Mouse (Mus musculus) cerebellum, adult 2 months (tissue): ENCODE measurements around the gene Adam23. TPM values are rescaled to one million over a fixed set of nuclear protein-coding genes. Genes with fewer than 3 reads are reported as not detected.
"Not testable (repeated sequence)": the region's sequence is repeated elsewhere in the genome, so short reads cannot be mapped to it uniquely, and the experiment has no call there.

Experiments
- DNase-seq, 2 experiments: peaks; one replicate each; pipeline ENCODE4 v3.0.0; 2021
- H3K27ac ChIP-seq: fragments of 200-500 bp; 2 replicates; pipeline ENCODE4 v1.5.1; 2012; ENCODE audit warnings: low read length, control low read depth, inconsistent platforms; ENCODE audit not compliant: insufficient read depth
- H3K27me3 ChIP-seq: fragments of 200-500 bp; 2 replicates; pipeline ENCODE4 v1.6.1; 2012; ENCODE audit warnings: inconsistent platforms, mild to moderate bottlenecking, low read length, moderate library complexity; ENCODE audit not compliant: control insufficient read depth, insufficient read depth
- H3K4me1 ChIP-seq: fragments of 200-500 bp; 2 replicates; pipeline ENCODE4 v1.6.1; 2011; ENCODE audit warnings: low read length; ENCODE audit not compliant: control insufficient read depth, insufficient read depth
- H3K4me3 ChIP-seq: fragments of 200-500 bp; replicated peaks from 2 replicates; pipeline ENCODE3; 2011; ENCODE audit warnings: mild to moderate bottlenecking, low read depth, low read length, control low read depth; ENCODE audit not compliant: insufficient read depth
- CTCF ChIP-seq: fragments of 200-500 bp; IDR thresholded peaks from 2 replicates; pipeline ENCODE4 v1.5.1; 2011; ENCODE audit warnings: low read depth, mild to moderate bottlenecking, control low read depth, low read length, moderate library complexity, borderline replicate concordance; ENCODE audit not compliant: insufficient read depth
- POLR2A ChIP-seq: fragments of 200-500 bp; IDR thresholded peaks from 2 replicates; pipeline ENCODE4 v1.6.1; 2011; ENCODE audit warnings: low read length, control low read depth, borderline replicate concordance; ENCODE audit not compliant: insufficient read depth
- WGBS: fragments of 180-500 bp; shearing (Covaris S2); methylation state at CpG from one replicate; pipeline ENCODE4 v1.1.7; 2018; 5-methylcytosine and 5-hydroxymethylcytosine counted together
- polyA plus RNA-seq: library from polyadenylated mRNA; depleted of rRNA; stranded (reverse); fragments of >200 nt; gene quantifications from 2 replicates; pipeline ENCODE4 v1.2.3, GENCODE M21; 2012; rRNA removed

The Adam23 gene
- polyA plus RNA-seq, 1 experiment: 124 TPM

GRCm38 (mm10) chr1:63614594-63614993 lies 168.9 kb downstream of the Adam23 start:
- WGBS: 3% methylated on average over 11 of the region's 11 CpGs
- H3K4me1 ChIP-seq: no peaks in the 10 kb centered on the region
- no peak for DNase-seq
- no peaks in the 10 kb centered on the region for H3K27me3 ChIP-seq
- H3K27ac ChIP-seq: no peak overlapping the region
- no peak overlapping the region for H3K4me3 ChIP-seq
- TF ChIP-seq CTCF (no peak), POLR2A (no peak)

- Histone ChIP-seq H3K27me3 (no peaks in the 10 kb centered on the region), H3K4me3 (no peak within 1 kb of the TSS), H3K27ac (no peak within 1 kb of the TSS), H3K4me1 (no peaks in the 10 kb centered on the region)
- no peak for DNase-seq
- no peak for TF ChIP-seq CTCF
- no peak for TF ChIP-seq POLR2A
- 86% methylated on average over 3 of the region's 3 CpGs for WGBS
Observed at GRCm38 (mm10) chr1:63615668-63616067, 170.0 kb downstream of the Adam23 start, which contains the start of gene Gm39653. Gene Gm39653, plus strand, starts transcription at chr1:63615968.

- Histone ChIP-seq H3K4me3 (no peak overlapping the region), H3K4me1 (no peaks in the 10 kb centered on the region), H3K27ac (no peak overlapping the region), H3K27me3 (no peaks in the 10 kb centered on the region)
- no peak for TF ChIP-seq POLR2A
- 31% methylated on average over 2 of the region's 2 CpGs for WGBS
- DNase-seq: no peak
Observed at GRCm38 (mm10) chr1:63628211-63628610, 182.5 kb downstream of the Adam23 start.

GRCm38 (mm10) chr1:63630390-63630789 lies 184.7 kb downstream of the Adam23 start:
- H3K4me3 ChIP-seq, H3K27ac ChIP-seq, H3K4me1 ChIP-seq, DNase-seq, H3K27me3 ChIP-seq: not testable (repeated sequence)

- no peak for DNase-seq
- no peaks in the 10 kb centered on the region for H3K4me1 ChIP-seq
- no peak overlapping the region for H3K27ac ChIP-seq
- no peak overlapping the region for H3K4me3 ChIP-seq
- 76% methylated on average over 6 of the region's 6 CpGs for WGBS
- no peaks in the 10 kb centered on the region for H3K27me3 ChIP-seq
- TF ChIP-seq POLR2A: no peak
- TF ChIP-seq CTCF: no peak
Observed at GRCm38 (mm10) chr1:63639921-63640320, 194.2 kb downstream of the Adam23 start.

Other genes starting within 250 kb of the Adam23 start
- 0.20 and 0.36 TPM in 2 replicates for gene Gpr1, start 231.3 kb upstream of the Adam23 start, polyA plus RNA-seq
- 3.4 and 3.9 TPM in 2 replicates for gene Zdbf2, start 172.6 kb upstream of the Adam23 start, polyA plus RNA-seq
- not detected in 2 replicates for gene Gm39653, start 170.1 kb downstream of the Adam23 start, polyA plus RNA-seq
- 0.05 and 0.08 TPM in 2 replicates for gene Dytn, start 241.0 kb downstream of the Adam23 start, polyA plus RNA-seq